Mouse (Mus musculus) right cerebral cortex, postnatal 4 days (tissue): ENCODE data around the gene Rab40c.

Experiments
- DNase-seq: peaks from one replicate; pipeline ENCODE4 v3.0.0-alpha.2; 2022

The Rab40c gene

GRCm38 (mm10) chr17:25841117-25841880 is 78.2 kb downstream of the Rab40c start, which contains the start of gene Gm20683:
Gene Gm20683 (minus strand): TSS chr17:25841763.
- no peak for DNase-seq

GRCm38 (mm10) chr17:25840519-25840918 is 79.0 kb downstream of the Rab40c start:
- no peak for DNase-seq

- no peak for DNase-seq
Observed at GRCm38 (mm10) chr17:25839455-25840235, 79.9 kb downstream of the Rab40c start.

GRCm38 (mm10) chr17:25838904-25839303 is 80.6 kb downstream of the Rab40c start:
- DNase-seq, result no peak

GRCm38 (mm10) chr17:25837533-25837932 is 82.0 kb downstream of the Rab40c start:
- no peak for DNase-seq

- peak; percentile 89 for DNase-seq
Observed at GRCm38 (mm10) chr17:25837076-25837410, 82.5 kb downstream of the Rab40c start, which contains the start of gene Rhbdl1. Gene Rhbdl1 (minus strand): TSS chr17:25837295.

GRCm38 (mm10) chr17:25836397-25837075 is 83.0 kb downstream of the Rab40c start:
- DNase-seq, result no peak

- DNase-seq, result no peak
Observed at GRCm38 (mm10) chr17:25835816-25836215, 83.7 kb downstream of the Rab40c start.

- DNase-seq, result no peak
Observed at GRCm38 (mm10) chr17:25835301-25835700, 84.2 kb downstream of the Rab40c start.

- DNase-seq, result no peak
Observed at GRCm38 (mm10) chr17:25834595-25835222, 84.8 kb downstream of the Rab40c start.

GRCm38 (mm10) chr17:25833961-25834594 is 85.4 kb downstream of the Rab40c start:
- no peak for DNase-seq

- DNase-seq, result peak; percentile 78
Observed at GRCm38 (mm10) chr17:25833291-25833663, 86.2 kb downstream of the Rab40c start, which contains the start of gene Stub1. Gene Stub1 (minus strand): TSS chr17:25833404.

- peak; percentile 96 for DNase-seq
Observed at GRCm38 (mm10) chr17:25832436-25833290, 86.9 kb downstream of the Rab40c start.
